Mouse (Mus musculus): ENCODE measurements around the gene Mpv17. TPM values are rescaled to one million over a fixed set of nuclear protein-coding genes. Genes with fewer than 3 reads are reported as not detected.

Mpv17 gene
- total RNA-seq, 2 experiments from 2014 or later = 58.8 to 61.3 TPM

DNA sequence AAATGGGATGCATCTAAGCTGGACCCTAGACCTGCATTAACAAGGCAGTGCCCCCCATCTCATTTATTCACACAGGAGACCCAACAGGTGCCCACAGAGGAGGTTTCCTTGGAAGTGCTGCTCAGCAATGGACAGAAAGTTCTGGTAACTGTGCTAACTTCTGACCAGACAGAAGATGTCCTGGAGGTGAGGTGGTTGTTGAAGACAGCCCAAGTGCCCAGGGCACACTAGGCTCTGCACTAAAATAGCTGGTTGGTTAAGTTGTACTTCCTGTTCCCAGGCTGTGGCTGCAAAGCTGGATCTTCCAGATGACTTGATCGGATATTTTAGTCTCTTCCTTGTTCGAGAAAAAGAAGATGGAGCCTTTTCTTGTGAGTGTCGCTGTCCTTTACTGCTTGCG, 41.6 kb upstream of the Mpv17 start:
- no peak overlapping the region for H3K4me3 ChIP-seq
- DNase-seq (ENCODE audit: low spot score in 2 of 2) = no peak
- no peak for TF ChIP-seq CTCF (conservative IDR thresholded peaks at IDR 0.05)
- no peak overlapping the region for H3K27ac ChIP-seq

- no peak overlapping the region for H3K27ac ChIP-seq
- H3K4me3 ChIP-seq = peak overlapping the region; percentile 85; the same call in 1 of the 2 replicates
- TF ChIP-seq CTCF (conservative IDR thresholded peaks at IDR 0.05) = no peak
- DNase-seq (ENCODE audit: low spot score in 2 of 2) = no peak
Measured at GRCm38 (mm10) chr5:31194486-31195485, 40.7 kb upstream of the Mpv17 start.

GRCm38 (mm10) chr5:31193631-31194281, 39.7 kb upstream of the Mpv17 start:
- DNase-seq (ENCODE audit: low spot score in 2 of 2) = peak in 1 of 2 experiments; percentile 21
- TF ChIP-seq CTCF (conservative IDR thresholded peaks at IDR 0.05) = no peak
- H3K27ac ChIP-seq = peak overlapping the region; percentile 97
- H3K4me3 ChIP-seq = peak overlapping the region; percentile 85

DNA sequence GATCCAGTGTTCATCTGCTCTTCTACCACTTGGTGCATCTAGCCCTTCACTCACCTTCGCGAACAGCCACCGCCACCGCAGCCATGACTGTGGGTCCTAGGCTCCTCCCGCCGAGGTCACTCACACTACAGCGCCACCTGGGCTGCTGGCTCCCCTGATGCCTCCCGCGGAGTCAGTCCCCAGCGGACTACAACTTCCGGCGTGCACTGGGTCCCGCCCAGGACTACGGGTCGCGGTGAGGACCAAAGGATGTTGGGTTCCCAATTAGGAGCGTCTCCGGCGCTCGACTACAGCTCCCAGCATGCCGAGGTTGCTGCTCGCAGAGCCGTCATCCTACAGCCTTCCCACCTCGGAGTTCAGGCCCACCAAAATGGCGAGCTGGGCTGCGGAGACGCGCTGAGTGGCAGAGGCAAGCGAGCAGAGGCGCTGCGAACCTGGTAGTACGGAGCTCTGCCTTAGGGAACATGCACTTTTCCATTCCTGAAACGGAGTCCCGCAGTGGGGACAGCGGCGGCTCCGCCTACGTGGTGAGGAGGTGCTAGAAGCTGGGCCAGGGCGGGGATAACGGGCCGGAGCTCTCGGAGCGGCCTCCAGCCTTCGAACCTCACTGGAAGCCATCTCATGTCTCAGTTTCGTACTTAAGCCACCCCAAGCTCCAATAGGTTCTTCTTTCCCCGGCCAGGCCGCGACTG, 39.0 kb upstream of the Mpv17 start, which contains the start of the genes Snx17 and Eif2b4:
Gene Snx17 (plus strand): TSS at position 289 of the 692 bp plus-strand sequence.
Gene Eif2b4 (minus strand): TSS at position 492 of the 692 bp plus-strand sequence.
- H3K4me3 ChIP-seq = peak within 1 kb of the TSS; percentile 85
- H3K27ac ChIP-seq = peak within 1 kb of the TSS; percentile 97
- DNase-seq (ENCODE audit: low spot score in 2 of 2) = peak; percentile 99 to 100
- peak; percentile 70 for TF ChIP-seq CTCF (conservative IDR thresholded peaks at IDR 0.05)

GRCm38 (mm10) chr5:31192045-31192938, 38.2 kb upstream of the Mpv17 start:
- peak overlapping the region; percentile 85 for H3K4me3 ChIP-seq
- no peak for DNase-seq (ENCODE audit: low spot score in 2 of 2)
- no peak for TF ChIP-seq CTCF (conservative IDR thresholded peaks at IDR 0.05)
- H3K27ac ChIP-seq = peak overlapping the region; percentile 97

- DNase-seq (ENCODE audit: low spot score in 2 of 2) = no peak
- Histone ChIP-seq H3K27ac (no peak overlapping the region), H3K4me3 (no peak overlapping the region)
- TF ChIP-seq CTCF (conservative IDR thresholded peaks at IDR 0.05) = no peak
Measured at GRCm38 (mm10) chr5:31190201-31190600, 36.1 kb upstream of the Mpv17 start.

- TF ChIP-seq CTCF (conservative IDR thresholded peaks at IDR 0.05) = peak; percentile 65
- Histone ChIP-seq H3K4me3 (no peak overlapping the region), H3K27ac (no peak overlapping the region)
- DNase-seq (ENCODE audit: low spot score in 2 of 2) = no peak
Measured at GRCm38 (mm10) chr5:31188223-31188840, 34.3 kb upstream of the Mpv17 start.

DNA sequence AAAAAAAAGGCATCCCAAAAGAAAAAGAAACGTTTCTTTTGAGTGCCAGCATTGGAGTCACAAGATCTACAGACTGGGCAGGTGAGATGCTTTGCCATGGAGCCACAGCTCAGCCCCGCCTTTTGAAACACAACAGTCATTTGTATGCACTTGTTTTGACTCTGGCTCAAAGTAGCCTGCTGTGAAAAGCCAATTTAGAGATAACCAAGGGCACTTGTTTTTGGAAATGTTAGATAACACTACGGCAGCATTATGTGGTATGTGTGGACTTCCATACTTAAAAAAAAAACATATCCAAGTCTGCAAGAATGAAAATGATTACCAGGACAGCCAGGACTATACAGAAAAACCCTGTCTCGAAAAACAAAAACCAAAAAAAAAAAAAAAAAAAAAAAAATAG, 29.6 kb upstream of the Mpv17 start:
- DNase-seq (ENCODE audit: low spot score in 2 of 2) = no peak
- TF ChIP-seq CTCF (conservative IDR thresholded peaks at IDR 0.05) = no peak
- Histone ChIP-seq H3K4me3 (no peak overlapping the region), H3K27ac (no peak overlapping the region)

- Histone ChIP-seq H3K27ac (peak overlapping the region; percentile 98; the same call in 1 of the 2 replicates), H3K4me3 (no peak overlapping the region)
- DNase-seq (ENCODE audit: low spot score in 2 of 2) = no peak
- no peak for TF ChIP-seq CTCF (conservative IDR thresholded peaks at IDR 0.05)
Measured at GRCm38 (mm10) chr5:31181183-31181770, 27.2 kb upstream of the Mpv17 start.

- peak; percentile 97 to 98 for DNase-seq (ENCODE audit: low spot score in 2 of 2)
- Histone ChIP-seq H3K27ac (peak within 1 kb of the TSS; percentile 98), H3K4me3 (peak within 1 kb of the TSS; percentile 62)
- 0 out of 2 replicates have a peak, but pooled peaks have one; percentile 19 for TF ChIP-seq CTCF (conservative IDR thresholded peaks at IDR 0.05)
Measured at GRCm38 (mm10) chr5:31179766-31180630, 25.9 kb upstream of the Mpv17 start, which contains the start of the genes Gm29609 and Gtf3c2. Gene Gm29609 (minus strand): TSS chr5:31179911. Gene Gtf3c2 (minus strand): TSS chr5:31180144.
